Mouse (Mus musculus) heart, postnatal 25 days (tissue): ENCODE measurements around the gene Sec24b. TPM values are rescaled to one million over a fixed set of nuclear protein-coding genes. Genes with fewer than 3 reads are reported as not detected.

Source experiments
- DNase-seq: peaks from one replicate; pipeline ENCODE4 v3.0.0; 2022; ENCODE audit warnings: low spot score
- intact Hi-C: fragments of 180-260 bp; cut with DNase I; formaldehyde crosslinking; loops from one replicate; pipeline ENCODE4 v1.15.1; 2025
- total RNA-seq, 2 experiments: library from RNA; stranded (reverse); gene quantifications; 2 replicates each; pipeline ENCODE4 v1.2.3; 2021

Sec24b gene
- total RNA-seq, 2 experiments from 2014 or later, result 31.9 to 33.2 TPM

DNA sequence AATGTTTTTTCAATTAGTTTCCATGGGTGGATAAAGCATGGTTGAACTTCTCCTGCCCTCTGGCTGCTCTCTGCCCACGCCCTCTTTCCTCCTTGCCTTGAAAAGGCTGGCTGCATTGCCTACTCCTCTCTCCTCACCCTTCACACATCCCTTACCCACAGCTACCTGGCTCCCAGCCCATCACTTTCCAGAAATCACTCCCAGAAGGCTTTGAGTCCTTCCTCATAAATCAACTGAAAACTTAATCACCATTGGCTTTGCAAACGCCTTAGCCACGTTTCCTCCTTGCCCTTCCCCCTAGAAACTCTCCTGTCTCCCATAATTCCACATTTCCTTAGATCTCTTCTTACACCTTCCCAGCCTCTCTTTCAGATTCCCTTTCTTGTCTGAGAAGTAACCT is 123.5 kb downstream of the Sec24b start:
- intact Hi-C loops, result no loop called here
- no peak for DNase-seq

DNA sequence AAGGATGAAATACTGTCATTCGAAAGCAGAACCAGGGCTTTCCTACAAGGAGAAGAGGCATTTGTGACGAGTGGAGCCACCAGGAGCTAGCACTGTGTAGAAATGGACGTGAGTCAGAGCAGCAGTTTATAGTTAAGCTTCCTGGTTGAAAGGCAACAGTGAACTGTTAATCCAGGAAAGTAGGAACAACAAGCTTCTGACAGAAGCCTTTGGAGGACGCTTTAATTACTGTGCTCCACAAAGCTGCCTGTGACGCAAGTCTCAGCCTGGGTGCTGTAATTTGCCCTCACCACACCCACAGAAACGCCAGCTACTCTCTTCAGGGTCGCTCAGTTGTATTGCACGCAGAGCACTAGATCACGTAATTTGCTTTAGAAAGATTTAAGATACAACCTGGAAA is 124.8 kb downstream of the Sec24b start:
- intact Hi-C loops, result no loop called here
- DNase-seq, result no peak

Other genes starting within 250 kb of the Sec24b start
- not detected for gene Rrh, start 239.0 kb downstream of the Sec24b start, total RNA-seq
- 10 to 100 TPM; 18.6 to 18.9 TPM for gene Gar1, start 230.2 kb downstream of the Sec24b start, total RNA-seq
- gene Cfi, start 225.7 kb downstream of the Sec24b start, total RNA-seq, result 1 to 10 TPM in 1 of 2 experiments, under 1 TPM in 1; 0.73 to 1.1 TPM
- 10 to 100 TPM; 41.5 to 50.2 TPM for gene Pla2g12a, start 182.9 kb downstream of the Sec24b start, total RNA-seq
- 10 to 100 TPM; 11.8 to 12.2 TPM for gene Casp6, start 160.1 kb downstream of the Sec24b start, total RNA-seq
- 1 to 10 TPM; 1.8 to 2.2 TPM for gene Mcub, start 91.3 kb downstream of the Sec24b start, total RNA-seq
- under 1 TPM; 0.36 to 0.42 TPM for gene Col25a1, start 69.9 kb upstream of the Sec24b start, total RNA-seq